Mouse (Mus musculus): ENCODE measurements around the gene Pdcd1lg2.

Pdcd1lg2 gene

GRCm38 (mm10) chr19:29410619-29411018, at the start of gene Pdcd1lg2:
Gene Pdcd1lg2, plus strand, starts transcription at chr19:29410919.
- CTCF ChIA-PET: interaction anchor here (0.7 kb wide), 1 partner anchor 37 kb away, joined by 8 read pairs; no protein-coding TSS in a partner anchor

GRCm38 (mm10) chr19:29361468-29362130, 49.1 kb upstream of the Pdcd1lg2 start:
- CTCF ChIA-PET: interaction anchor here (0.6 kb wide), 1 partner anchor 9 kb away, joined by 3 read pairs; no protein-coding TSS in a partner anchor

GRCm38 (mm10) chr19:29362173-29362930, 48.4 kb upstream of the Pdcd1lg2 start:
- CTCF ChIA-PET: interaction anchor here (0.6 to 1.2 kb wide), 2 partner anchors 8 to 9 kb away, joined by 3 read pairs; no protein-coding TSS in a partner anchor

- CTCF ChIA-PET: interaction anchor here (0.7 to 1.4 kb wide), 5 partner anchors 8 to 331 kb away, joined by 3 to 5 read pairs (median 4); no protein-coding TSS in a partner anchor
Observed at GRCm38 (mm10) chr19:29363557-29363956, 47.2 kb upstream of the Pdcd1lg2 start.

- CTCF ChIA-PET: interaction anchor here (0.7 to 1.4 kb wide), 4 partner anchors 33 to 331 kb away, joined by 3 to 5 read pairs (median 4); no protein-coding TSS in a partner anchor
Observed at GRCm38 (mm10) chr19:29364076-29364475, 46.6 kb upstream of the Pdcd1lg2 start.

GRCm38 (mm10) chr19:29365105-29365504, 45.6 kb upstream of the Pdcd1lg2 start:
- CTCF ChIA-PET: interaction anchor here (0.7 kb wide), 1 partner anchor 100 kb away, joined by 7 read pairs; no protein-coding TSS in a partner anchor

GRCm38 (mm10) chr19:29366226-29366968, 44.3 kb upstream of the Pdcd1lg2 start:
- CTCF ChIA-PET: no interaction called here

- CTCF ChIA-PET: interaction anchor here (0.6 to 0.7 kb wide), 5 partner anchors 12 to 391 kb away, joined by 3 read pairs; no protein-coding TSS in a partner anchor
Observed at GRCm38 (mm10) chr19:29366969-29367622, 43.6 kb upstream of the Pdcd1lg2 start, which contains the start of the genes Plgrkt and Cd274. Gene Plgrkt, minus strand, starts transcription at chr19:29367390. Gene Cd274, plus strand, starts transcription at chr19:29367455.

- CTCF ChIA-PET: interaction anchor here (0.6 to 0.7 kb wide), 3 partner anchors 99 to 392 kb away, joined by 3 read pairs; no protein-coding TSS in a partner anchor
Observed at GRCm38 (mm10) chr19:29368041-29368440, 42.7 kb upstream of the Pdcd1lg2 start.

- CTCF ChIA-PET: interaction anchor here (0.6 to 0.7 kb wide), 3 partner anchors 118 to 355 kb away, joined by 4 to 7 read pairs (median 4); no protein-coding TSS in a partner anchor
Observed at GRCm38 (mm10) chr19:29368671-29369309, 41.9 kb upstream of the Pdcd1lg2 start.

GRCm38 (mm10) chr19:29370112-29370511, 40.6 kb upstream of the Pdcd1lg2 start:
- CTCF ChIA-PET: interaction anchor here (0.5 to 1.2 kb wide), 4 partner anchors 8 to 160 kb away, joined by 3 to 6 read pairs (median 3); no protein-coding TSS in a partner anchor

GRCm38 (mm10) chr19:29370545-29371283, 40.0 kb upstream of the Pdcd1lg2 start:
- CTCF ChIA-PET: interaction anchor here (0.6 to 1.2 kb wide), 6 partner anchors 8 to 420 kb away, joined by 3 to 6 read pairs (median 3); no protein-coding TSS in a partner anchor

- CTCF ChIA-PET: interaction anchor here (0.7 to 1.1 kb wide), 4 partner anchors 8 to 421 kb away, joined by 3 to 6 read pairs (median 3); no protein-coding TSS in a partner anchor
Observed at GRCm38 (mm10) chr19:29371284-29372081, 39.2 kb upstream of the Pdcd1lg2 start.

GRCm38 (mm10) chr19:29372138-29372537, 38.6 kb upstream of the Pdcd1lg2 start:
- CTCF ChIA-PET: interaction anchor here (0.5 to 1.1 kb wide), 3 partner anchors 9 to 91 kb away, joined by 3 to 9 read pairs (median 4); no protein-coding TSS in a partner anchor

- CTCF ChIA-PET: interaction anchor here (0.5 to 0.9 kb wide), 2 partner anchors 22 to 91 kb away, joined by 4 to 9 read pairs; no protein-coding TSS in a partner anchor
Observed at GRCm38 (mm10) chr19:29372621-29373020, 38.1 kb upstream of the Pdcd1lg2 start.

- CTCF ChIA-PET: interaction anchor here (0.5 kb wide), 1 partner anchor 37 kb away, joined by 8 read pairs; no protein-coding TSS in a partner anchor
Observed at GRCm38 (mm10) chr19:29373438-29373837, 37.3 kb upstream of the Pdcd1lg2 start.

- CTCF ChIA-PET: interaction anchor here (1.2 kb wide), 1 partner anchor 25 kb away, joined by 3 read pairs; no protein-coding TSS in a partner anchor
Observed at GRCm38 (mm10) chr19:29374947-29375346, 35.8 kb upstream of the Pdcd1lg2 start.

- CTCF ChIA-PET: no interaction called here
Observed at GRCm38 (mm10) chr19:29376382-29376781, 34.3 kb upstream of the Pdcd1lg2 start.

Measured in spleen, embryonic (tissue).